Mouse (Mus musculus): ENCODE measurements around the gene Gm17509. TPM values are rescaled to one million over a fixed set of nuclear protein-coding genes. Genes with fewer than 3 reads are reported as not detected.

The Gm17509 gene
- polyA plus RNA-seq, 1 experiment from 2014 or later: 0.44 TPM

DNA sequence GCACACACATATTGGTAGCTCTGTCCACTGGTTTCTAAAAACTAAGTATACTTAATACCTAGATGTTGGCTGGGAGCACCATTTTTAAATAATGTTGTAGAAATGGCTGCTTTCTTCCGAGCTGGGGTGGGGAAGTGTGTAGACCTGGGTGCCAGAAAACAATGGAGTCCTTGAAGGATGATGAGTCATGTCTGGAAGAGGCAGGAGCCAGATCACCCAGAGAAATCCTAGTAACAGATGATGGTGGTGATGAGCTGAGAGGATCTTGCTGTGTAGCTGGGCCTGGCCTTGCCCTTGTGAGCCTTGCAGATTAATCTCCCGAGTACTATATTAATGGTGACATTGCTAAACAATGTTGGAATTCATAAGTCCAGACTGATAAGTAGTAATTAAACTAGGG lies 4.0 kb upstream of the Gm17509 start:
- 84% methylated on average over 2 of the region's 2 CpGs for WGBS
- Histone ChIP-seq H3K9me3 (replicated peaks) (no peaks in the 10 kb centered on the region), H3K4me1 (peaks cover 29% of the 10 kb centered on the region), H3K36me3 (0 out of 2 replicates have a peak, but pooled peaks cover 6% of the 10 kb centered on the region), H3K4me3 (no peak overlapping the region), H3K27ac (no peak overlapping the region), H3K27me3 (ENCODE audit: low read depth, poor library complexity, severe bottlenecking) (no peaks in the 10 kb centered on the region)
- no peak for DNase-seq (ENCODE audit: low spot score)

DNA sequence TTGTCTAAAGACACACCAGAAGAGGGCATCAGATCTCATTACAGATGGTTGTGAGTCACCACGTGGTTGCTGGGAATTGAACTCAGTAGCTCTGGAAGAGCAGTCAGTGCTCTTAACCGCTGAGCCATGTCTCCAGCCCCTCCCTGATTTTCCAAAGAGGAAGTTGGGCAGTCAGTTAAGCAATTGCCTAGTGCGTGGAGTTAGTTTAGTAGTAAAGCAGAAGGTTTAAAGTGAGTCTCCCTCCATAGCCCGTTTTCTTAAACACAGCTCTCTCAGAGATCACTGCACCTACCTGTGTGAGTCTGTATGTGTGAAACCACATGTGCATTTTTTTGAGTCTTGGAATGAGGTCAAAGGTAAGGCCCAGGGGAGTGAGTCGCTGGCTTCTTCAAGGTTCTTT lies 2.2 kb upstream of the Gm17509 start:
- Histone ChIP-seq H3K27me3 (ENCODE audit: low read depth, poor library complexity, severe bottlenecking) (no peaks in the 10 kb centered on the region), H3K4me3 (no peak overlapping the region), H3K27ac (no peak overlapping the region), H3K4me1 (peaks cover 43% of the 10 kb centered on the region), H3K36me3 (0 out of 2 replicates have a peak, but pooled peaks cover 6% of the 10 kb centered on the region), H3K9me3 (replicated peaks) (no peaks in the 10 kb centered on the region)
- DNase-seq (ENCODE audit: low spot score): no peak
- 55% methylated on average over 5 of the region's 5 CpGs for whole genome bisulfite sequencing

DNA sequence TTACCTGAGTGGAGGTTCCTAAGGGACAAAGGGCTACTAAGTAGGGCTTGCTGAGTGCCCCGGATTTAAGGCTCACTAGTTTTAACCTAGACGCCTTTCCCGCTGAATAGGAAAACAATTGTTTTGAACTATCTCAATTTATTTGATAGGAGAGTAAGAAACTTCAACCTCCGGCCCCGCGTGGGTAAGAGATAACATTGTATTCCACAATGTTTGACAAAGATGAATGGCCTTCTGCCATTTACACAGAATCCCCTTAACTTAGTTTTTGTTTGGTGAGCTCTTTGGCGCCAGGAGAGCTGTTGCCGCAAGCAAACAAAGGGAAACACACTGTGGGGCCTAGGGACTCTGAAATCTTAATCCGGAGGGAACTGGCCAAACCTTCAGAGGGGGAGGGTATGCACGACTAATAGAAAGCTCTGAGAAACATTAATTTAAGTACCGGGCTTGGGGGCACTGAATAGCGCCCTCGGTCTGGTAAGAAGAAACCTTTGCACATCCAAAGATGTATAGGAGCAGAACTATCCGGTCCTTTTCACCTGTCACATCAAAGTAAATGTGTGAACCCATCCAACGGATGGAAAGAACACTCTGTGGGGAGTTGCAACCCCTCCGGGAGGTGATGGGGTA lies 889 bp downstream of the Gm17509 start:
- DNase-seq (ENCODE audit: low spot score): no peak
- Histone ChIP-seq H3K27me3 (ENCODE audit: low read depth, poor library complexity, severe bottlenecking) (no peaks in the 10 kb centered on the region), H3K4me1 (peaks cover 69% of the 10 kb centered on the region), H3K9me3 (replicated peaks) (no peaks in the 10 kb centered on the region), H3K27ac (peak overlapping the region; percentile 96), H3K36me3 (no peaks in the 10 kb centered on the region), H3K4me3 (peak overlapping the region; percentile 81)
- WGBS: 5% methylated on average over 16 of the region's 16 CpGs

DNA sequence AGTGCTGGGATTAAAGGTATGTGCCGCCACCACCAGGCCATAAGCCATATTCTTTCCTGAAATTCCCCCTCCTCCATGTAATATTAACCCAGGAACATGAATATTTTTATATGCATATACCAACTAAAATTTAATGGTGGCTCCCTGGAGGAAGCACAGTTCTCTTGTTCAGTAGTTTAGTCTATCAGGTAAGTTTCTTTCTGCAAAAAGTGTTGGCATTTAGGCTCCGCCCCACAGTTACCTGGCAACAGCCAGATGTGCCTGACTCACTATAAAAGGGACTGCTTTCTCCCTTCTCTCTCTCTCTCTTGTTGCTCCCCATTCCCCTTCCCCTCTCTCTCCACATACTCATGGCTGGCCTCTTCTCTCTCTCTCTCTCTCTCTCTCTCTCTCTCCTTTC lies 2.8 kb downstream of the Gm17509 start:
- H3K9me3 ChIP-seq (replicated peaks): no peaks in the 10 kb centered on the region
- peak overlapping the region; percentile 54; the same call in 1 of the 2 replicates for H3K27ac ChIP-seq
- no peaks in the 10 kb centered on the region for H3K27me3 ChIP-seq (ENCODE audit: low read depth, poor library complexity, severe bottlenecking)
- 82% methylated on average over 2 of the region's 2 CpGs for WGBS
- DNase-seq (ENCODE audit: low spot score): no peak
- no peak overlapping the region for H3K4me3 ChIP-seq
- H3K36me3 ChIP-seq: no peaks in the 10 kb centered on the region
- peaks cover 72% of the 10 kb centered on the region for H3K4me1 ChIP-seq

DNA sequence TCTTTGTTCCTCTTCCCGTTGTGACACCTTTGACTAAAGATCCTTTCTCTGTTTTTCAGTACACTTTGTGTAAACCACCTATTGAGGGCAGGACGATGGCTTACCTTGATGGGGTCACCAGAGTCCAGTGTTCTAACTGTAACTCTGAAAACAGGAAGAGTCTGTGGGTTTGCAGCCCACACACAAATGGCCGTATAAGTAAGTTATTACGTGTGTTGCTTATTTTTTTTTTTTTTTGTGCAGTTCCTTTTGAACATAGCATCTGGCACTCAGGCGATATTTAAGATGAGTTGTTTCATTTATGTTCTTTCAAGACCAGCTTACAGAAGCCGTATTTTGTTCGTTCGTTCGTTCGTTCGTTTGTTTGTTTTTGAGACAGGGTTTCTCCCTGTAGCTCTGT lies 3.3 kb downstream of the Gm17509 start:
- WGBS: 55% methylated on average over 11 of the region's 11 CpGs
- Histone ChIP-seq H3K9me3 (replicated peaks) (no peaks in the 10 kb centered on the region), H3K36me3 (no peaks in the 10 kb centered on the region), H3K27ac (peak overlapping the region; percentile 54), H3K27me3 (ENCODE audit: low read depth, poor library complexity, severe bottlenecking) (no peaks in the 10 kb centered on the region), H3K4me1 (peaks cover 71% of the 10 kb centered on the region), H3K4me3 (no peak overlapping the region)
- no peak for DNase-seq (ENCODE audit: low spot score)

DNA sequence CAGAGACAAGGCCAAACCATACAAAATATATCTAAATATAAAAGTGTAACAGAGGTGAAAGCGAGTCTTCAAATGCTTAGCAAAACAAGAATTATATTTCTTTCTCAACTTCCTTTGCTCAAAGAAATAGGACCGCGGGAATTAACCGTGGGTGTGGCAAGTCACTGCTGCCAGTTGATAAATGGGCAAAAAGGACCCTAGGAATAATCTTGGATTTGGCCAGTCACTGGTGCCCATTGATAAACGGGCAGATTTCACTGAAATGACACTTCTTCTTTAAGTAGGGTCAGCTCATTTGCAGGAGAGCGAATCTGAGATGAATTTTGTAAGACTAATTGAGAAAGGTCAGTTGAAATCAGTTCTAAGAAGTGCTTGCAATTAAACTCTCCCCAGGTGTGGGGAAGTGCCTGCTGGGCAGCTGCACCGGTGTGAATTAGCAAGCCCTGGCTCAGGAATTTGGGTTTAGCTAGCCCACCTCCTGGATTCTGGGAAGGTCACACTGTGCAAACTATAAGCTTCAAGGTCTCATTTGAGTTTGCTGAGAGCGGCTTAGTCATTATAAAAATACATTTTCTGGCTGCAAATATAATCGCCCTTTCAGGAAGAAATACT lies 4.0 kb downstream of the Gm17509 start:
- no peak overlapping the region for H3K4me3 ChIP-seq
- H3K27me3 ChIP-seq (ENCODE audit: low read depth, poor library complexity, severe bottlenecking): no peaks in the 10 kb centered on the region
- 16% methylated on average over 9 of the region's 9 CpGs for WGBS
- H3K9me3 ChIP-seq (replicated peaks): no peaks in the 10 kb centered on the region
- peak; percentile 51 for DNase-seq (ENCODE audit: low spot score)
- H3K36me3 ChIP-seq: no peaks in the 10 kb centered on the region
- H3K27ac ChIP-seq: 0 out of 2 replicates have a peak overlapping the region, but pooled peaks have one; percentile 54
- H3K4me1 ChIP-seq: peaks cover 64% of the 10 kb centered on the region

DNA sequence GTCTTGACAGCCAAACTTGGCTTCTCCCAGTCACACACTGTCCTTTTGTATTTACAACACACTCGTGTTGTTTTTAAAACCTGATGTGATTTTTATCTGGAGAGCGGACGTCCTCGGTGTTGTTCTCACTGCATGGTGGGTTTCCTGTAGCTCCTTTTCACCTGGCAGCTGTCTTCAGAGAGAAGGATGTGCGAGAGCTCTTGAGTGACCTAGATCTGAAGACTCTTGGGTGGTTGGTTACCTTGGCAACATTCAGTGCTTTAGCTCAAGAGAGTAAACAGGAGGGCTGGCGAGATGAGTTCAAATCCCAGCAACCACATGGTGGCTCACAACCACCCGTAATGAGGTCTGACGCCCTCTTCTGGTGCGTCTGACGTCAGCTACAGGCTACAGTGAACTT lies 4.7 kb downstream of the Gm17509 start:
- Histone ChIP-seq H3K4me1 (peaks cover 59% of the 10 kb centered on the region), H3K27me3 (ENCODE audit: low read depth, poor library complexity, severe bottlenecking) (no peaks in the 10 kb centered on the region), H3K27ac (peak overlapping the region; percentile 56; the same call in 1 of the 2 replicates), H3K4me3 (no peak overlapping the region), H3K9me3 (replicated peaks) (no peaks in the 10 kb centered on the region), H3K36me3 (no peaks in the 10 kb centered on the region)
- no peak for DNase-seq (ENCODE audit: low spot score)
- WGBS: 24% methylated on average over 10 of the region's 10 CpGs

DNA sequence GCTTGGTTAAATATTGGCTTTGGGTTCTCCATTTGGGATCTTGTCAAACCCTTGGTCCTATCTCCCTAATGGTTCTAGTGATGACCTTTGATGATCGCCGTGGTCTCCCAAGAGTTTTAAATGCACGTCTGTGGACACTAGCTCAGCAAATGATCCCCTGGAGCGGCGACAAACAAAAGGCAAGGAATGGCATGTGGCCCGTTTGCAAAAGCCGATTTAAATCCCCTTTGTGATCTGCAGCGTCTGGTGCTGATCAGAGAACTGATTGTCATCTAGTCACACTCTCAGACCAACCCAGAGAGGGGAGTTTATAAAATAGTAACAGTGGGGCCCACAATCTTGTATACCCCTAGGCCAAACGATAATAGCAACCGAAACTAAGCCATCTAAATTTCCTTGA lies 5.4 kb downstream of the Gm17509 start:
- DNase-seq (ENCODE audit: low spot score): no peak
- H3K4me3 ChIP-seq: no peak overlapping the region
- no peaks in the 10 kb centered on the region for H3K9me3 ChIP-seq (replicated peaks)
- H3K27ac ChIP-seq: peak overlapping the region; percentile 46; the same call in 1 of the 2 replicates
- WGBS: 13% methylated on average over 10 of the region's 10 CpGs
- H3K36me3 ChIP-seq: no peaks in the 10 kb centered on the region
- peaks cover 54% of the 10 kb centered on the region for H3K4me1 ChIP-seq
- no peaks in the 10 kb centered on the region for H3K27me3 ChIP-seq (ENCODE audit: low read depth, poor library complexity, severe bottlenecking)

DNA sequence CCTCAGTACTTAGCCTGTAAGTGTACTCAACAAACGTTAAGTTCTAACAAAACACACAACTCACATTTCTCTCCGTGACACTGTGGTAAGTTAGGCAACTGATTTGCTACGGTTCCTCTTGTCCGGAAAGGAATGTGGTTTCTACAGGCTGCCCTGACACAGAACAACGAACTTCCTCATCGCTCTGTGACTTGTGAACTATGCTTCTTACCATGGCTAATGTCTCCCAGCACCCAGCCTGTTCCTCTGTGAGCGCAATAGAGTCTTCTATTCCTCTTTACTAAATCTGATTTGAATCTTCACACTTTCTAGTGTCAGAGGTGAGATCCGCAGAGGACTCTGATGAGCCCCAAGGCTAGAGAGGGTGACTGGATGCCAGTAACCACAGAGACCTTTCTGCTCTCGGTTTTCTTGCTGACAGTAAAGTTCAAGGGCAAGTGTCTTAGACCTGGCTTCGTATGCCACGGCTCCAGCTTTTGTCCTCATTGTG lies 9.4 kb downstream of the Gm17509 start:
- peaks cover 20% of the 10 kb centered on the region for H3K4me1 ChIP-seq
- H3K36me3 ChIP-seq: no peaks in the 10 kb centered on the region
- no peak overlapping the region for H3K27ac ChIP-seq
- no peak overlapping the region for H3K4me3 ChIP-seq
- no peaks in the 10 kb centered on the region for H3K27me3 ChIP-seq (ENCODE audit: low read depth, poor library complexity, severe bottlenecking)
- H3K9me3 ChIP-seq (replicated peaks): no peaks in the 10 kb centered on the region
- 74% methylated on average over 11 of the region's 11 CpGs for WGBS
- peak; percentile 25 for DNase-seq (ENCODE audit: low spot score)

DNA sequence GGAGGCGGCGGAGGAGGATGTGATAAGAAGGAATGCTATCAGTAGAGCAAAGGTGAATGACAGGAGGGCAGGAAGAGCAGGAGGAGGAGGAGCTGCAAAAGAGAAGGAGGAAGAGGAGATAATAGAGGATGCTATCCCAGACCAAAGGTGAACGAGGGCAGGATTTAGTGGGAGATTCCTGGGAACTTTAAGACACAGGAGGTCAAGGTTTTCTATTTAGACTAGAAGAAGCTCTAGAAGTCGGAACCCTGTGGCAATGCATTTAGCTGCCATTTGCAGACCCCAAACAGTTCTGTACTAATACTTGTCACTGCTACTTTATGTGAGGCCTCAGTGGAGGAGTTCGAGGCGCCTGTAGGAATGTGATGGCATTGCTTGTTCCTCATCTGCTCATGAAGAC lies 12.6 kb downstream of the Gm17509 start, which contains the start of gene Emb:
Emb (plus strand) TSS at position 301 of the 400 bp plus-strand sequence.
- WGBS: 71% methylated on average over 6 of the region's 6 CpGs
- Histone ChIP-seq H3K27ac (no peak within 1 kb of the TSS), H3K4me1 (peaks cover 4% of the 10 kb centered on the region; the same call in 1 of the 2 replicates), H3K4me3 (no peak within 1 kb of the TSS), H3K9me3 (replicated peaks) (no peaks in the 10 kb centered on the region), H3K27me3 (ENCODE audit: low read depth, poor library complexity, severe bottlenecking) (no peaks in the 10 kb centered on the region), H3K36me3 (no peaks in the 10 kb centered on the region)
- DNase-seq (ENCODE audit: low spot score): no peak

DNA sequence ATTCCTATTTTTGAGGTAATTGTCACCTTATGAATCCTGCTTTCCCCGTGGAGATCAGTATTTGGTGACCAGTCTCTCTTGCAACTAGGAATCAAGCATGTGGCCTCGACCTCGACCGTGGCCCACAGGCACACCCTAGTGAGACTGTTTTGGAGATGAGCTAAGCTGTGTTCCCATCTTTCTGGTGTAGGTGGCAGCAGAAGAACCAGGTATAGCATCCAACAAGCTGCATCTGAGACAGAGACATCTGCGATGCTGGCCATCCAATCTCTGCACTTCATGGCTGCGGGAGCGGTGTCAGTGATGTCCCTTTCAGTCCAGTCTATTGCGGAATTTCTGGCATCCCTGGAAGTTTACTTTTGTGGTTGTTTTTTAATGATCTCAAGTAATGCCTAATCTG lies 14.8 kb downstream of the Gm17509 start:
- 93% methylated on average over 8 of the region's 8 CpGs for whole genome bisulfite sequencing
- Histone ChIP-seq H3K27me3 (ENCODE audit: low read depth, poor library complexity, severe bottlenecking) (no peaks in the 10 kb centered on the region), H3K36me3 (no peaks in the 10 kb centered on the region), H3K27ac (no peak overlapping the region), H3K4me3 (no peak overlapping the region), H3K4me1 (no peaks in the 10 kb centered on the region), H3K9me3 (replicated peaks) (no peaks in the 10 kb centered on the region)
- DNase-seq (ENCODE audit: low spot score): no peak

DNA sequence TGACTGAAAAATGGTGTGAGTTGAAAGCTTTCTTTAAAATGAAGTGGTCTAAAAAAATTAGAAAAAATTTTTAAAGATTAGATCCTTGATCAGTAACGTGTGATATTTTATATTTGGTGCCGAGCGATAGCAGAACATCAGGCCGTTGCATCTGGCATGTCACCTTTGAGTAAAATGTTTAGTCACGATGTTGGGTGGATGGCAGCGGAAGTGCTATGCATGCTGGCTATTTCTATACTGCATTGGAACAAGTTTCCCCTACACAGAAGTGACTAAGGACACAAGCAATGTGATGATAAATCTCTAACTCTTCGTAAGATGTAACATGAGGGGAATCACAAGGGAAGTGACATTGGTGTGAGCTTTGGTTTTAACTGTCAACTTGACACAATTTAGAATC lies 16.2 kb downstream of the Gm17509 start:
- no peaks in the 10 kb centered on the region for H3K36me3 ChIP-seq
- H3K4me1 ChIP-seq: no peaks in the 10 kb centered on the region
- no peak for DNase-seq (ENCODE audit: low spot score)
- no peaks in the 10 kb centered on the region for H3K9me3 ChIP-seq (replicated peaks)
- no peaks in the 10 kb centered on the region for H3K27me3 ChIP-seq (ENCODE audit: low read depth, poor library complexity, severe bottlenecking)
- H3K4me3 ChIP-seq: no peak overlapping the region
- no peak overlapping the region for H3K27ac ChIP-seq
- 94% methylated on average over 7 of the region's 7 CpGs for WGBS

DNA sequence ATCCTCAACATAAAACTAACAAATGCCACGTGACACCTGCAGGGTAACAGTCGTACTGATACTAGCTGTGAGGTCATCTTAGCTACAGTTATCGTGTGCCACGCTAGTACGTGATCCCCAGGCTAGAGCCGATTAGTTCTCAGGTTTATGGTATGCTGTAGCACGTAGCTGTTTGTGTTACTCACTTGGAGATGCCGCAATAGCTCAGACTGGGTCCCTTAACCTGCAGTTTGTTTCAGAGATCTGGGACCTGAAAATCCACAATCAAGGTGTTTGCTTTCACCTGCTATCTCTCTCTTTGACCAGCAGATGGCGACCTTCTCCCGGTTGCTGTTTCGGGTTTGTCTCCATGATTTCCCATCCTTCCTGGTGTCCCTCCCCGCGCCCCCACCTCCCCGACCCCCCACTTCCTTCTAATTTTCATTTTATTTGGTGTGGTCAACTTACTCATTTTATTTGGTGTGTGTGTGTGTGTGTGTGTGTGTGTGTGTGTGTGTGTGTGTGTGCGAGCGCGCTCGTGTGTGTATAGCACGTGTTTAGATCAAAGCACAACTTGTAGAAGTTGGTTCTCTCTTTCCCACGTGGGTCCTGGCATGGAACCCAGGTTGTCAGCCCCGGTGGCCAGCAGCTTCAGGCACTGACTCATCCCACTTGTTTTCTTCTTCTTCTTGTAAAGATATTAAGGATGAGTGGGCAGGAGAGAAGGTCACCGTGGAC lies 18.0 kb downstream of the Gm17509 start:
- WGBS: 49% methylated on average over 22 of the region's 22 CpGs
- Histone ChIP-seq H3K9me3 (replicated peaks) (no peaks in the 10 kb centered on the region), H3K27ac (no peak overlapping the region), H3K36me3 (no peaks in the 10 kb centered on the region), H3K4me1 (no peaks in the 10 kb centered on the region), H3K27me3 (ENCODE audit: low read depth, poor library complexity, severe bottlenecking) (no peaks in the 10 kb centered on the region), H3K4me3 (no peak overlapping the region)
- peak; percentile 59 for DNase-seq (ENCODE audit: low spot score)
